Mouse (Mus musculus): ENCODE data around the gene Sgo2a.
A peak's percentile ranks its signal among the peaks of the same experiment; 100 is the strongest.
"Not testable (repeated sequence)": the region's sequence is repeated elsewhere in the genome, so short reads cannot be mapped to it uniquely, and the experiment has no call there.

The Sgo2a gene

DNA sequence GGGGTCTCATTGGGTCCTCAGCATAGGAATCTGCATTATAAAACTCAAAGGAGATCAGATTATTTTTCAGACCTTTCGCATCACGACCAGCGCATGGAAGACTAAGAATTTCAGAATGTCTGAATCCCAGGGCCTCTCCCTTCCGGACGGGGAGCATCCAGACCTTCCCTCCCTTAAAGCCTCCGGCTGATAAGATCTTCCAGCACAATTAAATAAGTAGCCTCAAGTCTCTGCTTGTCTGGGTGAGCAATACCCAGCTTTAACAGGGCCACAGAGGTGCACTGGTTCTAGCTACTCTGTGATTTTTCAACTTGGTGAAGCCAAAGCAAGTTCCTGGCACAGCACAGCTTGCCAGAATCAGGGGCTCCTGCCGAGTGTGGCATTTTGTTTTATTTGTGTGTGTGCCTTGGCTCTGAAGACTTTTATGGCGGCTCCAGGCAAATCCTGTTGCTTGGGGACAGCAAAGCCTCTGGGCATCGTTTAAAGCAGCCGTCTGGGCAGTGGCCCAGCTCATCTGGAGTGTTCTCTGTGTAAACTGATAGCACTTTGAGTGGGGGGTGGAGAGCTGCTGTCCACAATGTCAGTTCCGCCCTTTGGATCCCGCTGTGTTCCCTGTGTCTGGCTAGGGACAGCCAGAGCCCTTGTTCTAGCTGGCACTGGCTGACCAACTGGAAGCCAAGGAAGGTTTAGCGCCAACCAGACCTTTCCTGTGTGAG lies 34.5 kb downstream of the Sgo2a start:
- no peak for DNase-seq (ENCODE audit: low read depth, low spot score)

DNA sequence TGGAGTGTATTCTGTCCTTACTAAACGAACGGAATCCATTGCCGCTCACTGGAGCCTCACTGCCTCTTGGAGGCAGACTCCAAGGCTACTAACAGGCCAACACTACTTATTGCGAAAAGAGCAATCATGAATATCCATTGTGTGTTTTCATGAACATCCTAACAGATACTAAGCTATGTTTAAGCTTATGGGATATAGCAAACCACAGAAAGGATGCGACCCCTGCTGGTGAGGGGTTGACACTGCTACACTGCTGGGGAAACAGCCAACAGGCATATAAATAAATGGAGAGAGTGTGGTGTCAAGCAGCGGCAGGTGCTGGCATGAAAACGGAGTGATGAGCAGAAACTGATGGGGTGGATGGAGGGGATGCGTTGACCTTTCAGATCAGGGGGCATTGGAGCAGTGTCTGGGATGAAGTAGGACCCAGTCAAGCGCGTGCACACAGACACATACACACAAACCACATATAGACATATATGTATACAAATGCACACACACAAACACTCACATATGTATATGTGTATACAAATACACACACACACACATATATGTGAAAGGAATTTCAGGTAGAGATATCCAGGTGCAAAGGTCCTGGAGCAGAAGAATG lies 35.5 kb downstream of the Sgo2a start:
- peak; percentile 66 for DNase-seq (ENCODE audit: low read depth, low spot score)

DNA sequence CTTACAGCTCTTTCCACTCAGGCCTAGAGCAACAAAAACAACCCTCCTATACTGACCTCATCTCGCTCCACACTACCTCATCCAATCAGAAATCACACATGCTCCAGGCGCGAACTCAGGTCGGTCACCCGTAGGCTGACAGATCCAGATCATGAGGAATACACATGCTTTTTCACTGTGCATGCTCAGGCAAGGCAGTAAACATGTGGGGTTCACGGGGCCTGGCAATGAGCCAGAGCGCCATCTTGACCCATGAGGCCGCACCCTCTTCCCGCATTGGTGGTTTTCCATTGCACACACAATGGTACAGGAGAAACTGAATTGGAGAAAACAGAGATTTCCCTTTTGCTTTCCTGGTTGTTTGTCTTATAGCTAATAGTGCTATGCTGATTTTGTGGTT lies 41.5 kb downstream of the Sgo2a start:
- DNase-seq (ENCODE audit: low read depth, low spot score) = not testable (repeated sequence)

DNA sequence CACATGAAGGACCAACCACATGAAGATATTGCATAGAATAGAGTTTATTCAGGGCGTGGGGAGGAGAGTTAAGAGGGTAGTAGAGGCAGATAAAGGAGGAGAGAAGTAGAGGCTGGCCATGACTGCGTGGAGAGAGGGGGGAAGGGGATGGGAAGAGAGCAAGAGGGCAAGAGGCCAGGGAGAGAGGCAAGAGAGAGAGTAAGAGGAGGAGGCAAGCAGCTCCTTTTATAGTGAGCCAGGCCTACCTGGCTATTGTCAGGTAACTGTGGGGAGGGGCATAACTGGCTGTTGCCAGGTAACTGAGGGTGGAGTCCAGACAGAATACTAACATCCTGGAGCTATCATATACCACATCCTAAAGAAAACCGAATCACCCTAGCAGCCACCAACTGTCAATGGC lies 49.3 kb downstream of the Sgo2a start:
- no peak for DNase-seq (ENCODE audit: low read depth, low spot score)

DNA sequence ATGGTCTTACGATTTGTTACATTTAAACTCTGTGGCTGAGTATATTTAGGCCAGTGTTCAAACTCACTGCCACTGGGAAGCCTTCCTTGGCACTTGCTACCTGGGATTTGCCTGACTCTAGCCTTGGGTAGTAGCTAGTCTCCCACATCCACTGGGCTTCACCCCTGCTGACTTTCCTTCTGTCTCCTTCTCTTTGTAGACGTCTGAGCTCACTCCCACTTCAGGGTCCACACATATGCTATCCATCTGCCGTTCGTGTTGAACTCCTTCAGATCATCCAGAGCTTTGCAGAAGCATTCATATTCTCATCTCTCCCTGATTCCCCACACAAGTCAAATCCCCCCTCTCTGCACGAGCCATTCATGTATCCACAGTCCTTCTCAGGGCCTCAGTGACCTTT lies 49.8 kb downstream of the Sgo2a start:
- no peak for DNase-seq (ENCODE audit: low read depth, low spot score)

DNA sequence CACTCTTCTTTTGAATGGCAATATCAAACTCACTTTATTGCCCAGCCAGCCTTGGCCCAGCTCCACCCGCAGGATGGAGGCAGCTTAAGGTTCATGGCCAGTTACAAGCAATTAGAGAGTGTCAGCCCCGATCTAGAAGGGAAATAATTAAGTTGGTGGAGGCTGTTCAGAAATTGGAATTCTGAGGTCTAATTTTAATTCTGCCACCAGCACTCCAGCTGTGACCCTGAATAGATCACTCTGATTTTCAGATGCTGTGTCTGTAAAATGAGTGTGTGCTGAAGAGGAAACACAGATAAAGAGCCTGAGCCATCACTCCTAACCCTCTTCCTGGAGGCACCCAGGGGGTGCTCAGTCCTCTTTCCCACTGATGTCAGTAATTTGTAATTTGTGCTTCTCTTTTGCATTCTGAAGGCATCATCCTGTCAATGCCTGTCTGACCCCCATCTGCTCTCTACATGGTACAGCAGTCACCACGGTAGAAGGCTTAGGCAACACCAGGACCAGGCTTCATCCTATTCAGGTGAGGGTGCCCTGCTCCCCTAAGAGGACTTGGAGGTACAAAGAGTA lies 51.0 kb downstream of the Sgo2a start:
- no peak for DNase-seq (ENCODE audit: low read depth, low spot score)

DNA sequence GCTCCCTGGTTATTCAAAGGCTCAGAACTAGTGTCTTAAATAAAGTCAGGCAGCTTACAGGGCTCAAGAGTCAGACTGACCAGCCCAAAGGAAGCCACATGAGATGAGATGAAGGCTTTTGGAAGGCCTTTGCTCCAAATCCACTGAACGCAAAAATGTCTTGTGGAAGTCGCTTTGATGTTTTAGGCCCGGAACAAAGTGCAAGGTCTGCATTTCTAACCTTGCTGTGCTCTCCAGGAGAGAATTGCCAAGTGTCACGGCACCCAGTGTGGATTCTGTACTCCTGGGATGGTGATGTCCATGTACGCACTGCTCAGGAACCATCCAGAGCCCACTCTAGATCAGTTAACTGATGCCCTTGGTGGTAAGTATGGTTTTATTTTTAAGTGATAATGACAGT lies 53.4 kb downstream of the Sgo2a start:
- DNase-seq (ENCODE audit: low read depth, low spot score) = no peak

DNA sequence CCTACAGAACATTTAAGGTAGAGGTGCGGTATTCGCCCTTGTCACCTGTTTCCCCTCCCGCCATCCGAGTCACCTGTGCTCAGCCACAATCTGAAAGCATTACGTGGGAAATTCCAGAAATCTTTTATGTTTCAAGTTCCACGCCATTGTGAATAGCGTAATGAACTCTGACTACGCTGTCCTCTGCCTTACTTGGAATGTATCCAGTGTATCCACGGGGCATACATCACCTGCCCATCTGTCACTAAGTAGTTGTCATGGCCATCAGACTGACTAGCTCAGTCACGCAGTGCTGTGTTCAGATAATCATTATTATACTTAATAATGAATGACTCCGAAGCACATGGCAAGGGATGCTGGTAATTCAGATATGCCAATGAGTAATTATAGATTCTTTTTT lies 59.8 kb downstream of the Sgo2a start:
- no peak for DNase-seq (ENCODE audit: low read depth, low spot score)

DNA sequence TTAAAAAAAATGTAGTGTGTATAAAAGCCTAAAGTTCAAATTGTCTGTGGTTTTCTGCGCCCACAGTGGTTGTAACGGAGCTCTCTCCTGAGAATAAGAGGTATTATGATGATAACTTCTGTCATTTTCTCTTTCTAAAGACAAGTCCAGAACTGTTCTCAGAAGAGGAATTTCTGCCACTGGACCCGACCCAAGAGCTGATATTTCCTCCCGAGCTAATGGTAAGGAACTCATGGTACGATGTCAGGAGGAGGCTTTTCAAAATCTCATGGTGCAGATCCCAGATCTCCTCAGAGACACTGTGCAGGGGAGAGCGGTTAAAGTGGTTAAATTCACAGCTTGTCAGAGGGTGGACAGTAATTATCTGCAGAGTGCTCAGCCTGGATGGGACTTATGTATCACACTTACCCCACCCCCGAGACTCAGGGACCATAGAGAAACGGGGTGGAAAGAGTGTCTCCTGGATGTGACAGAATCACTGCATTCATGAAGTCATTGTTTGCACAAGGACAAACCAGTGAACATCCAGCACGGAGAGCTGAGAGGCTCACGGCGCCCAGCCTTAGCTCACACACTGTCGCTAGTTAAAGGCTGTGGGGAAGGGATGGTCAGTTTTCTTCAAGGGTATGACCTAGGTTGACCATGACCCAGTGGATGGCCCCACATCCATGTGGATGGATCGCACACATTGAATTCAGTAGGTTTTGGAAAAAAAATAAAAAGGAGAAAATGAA lies 60.5 kb downstream of the Sgo2a start:
- DNase-seq (ENCODE audit: low read depth, low spot score) = no peak

DNA sequence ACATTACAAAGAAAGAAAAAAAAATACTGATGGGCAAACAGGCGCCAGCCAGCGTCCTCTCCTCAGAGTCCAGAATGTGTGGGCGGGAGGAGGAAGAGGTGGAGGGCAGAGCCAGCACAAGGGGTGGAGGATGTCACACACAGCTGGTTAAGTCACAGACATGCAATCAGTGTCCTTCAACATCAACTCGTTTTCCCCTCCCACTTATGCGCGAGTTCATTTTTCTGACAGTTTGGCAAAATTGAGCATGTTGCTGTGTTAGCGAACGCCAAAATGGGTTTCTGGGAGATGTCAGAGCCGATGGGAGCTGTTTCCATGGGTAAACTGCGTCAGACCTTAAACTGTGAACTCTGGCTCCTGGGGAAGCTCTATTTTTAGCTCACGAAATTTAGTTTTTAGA lies 61.2 kb downstream of the Sgo2a start:
- DNase-seq (ENCODE audit: low read depth, low spot score) = no peak

DNA sequence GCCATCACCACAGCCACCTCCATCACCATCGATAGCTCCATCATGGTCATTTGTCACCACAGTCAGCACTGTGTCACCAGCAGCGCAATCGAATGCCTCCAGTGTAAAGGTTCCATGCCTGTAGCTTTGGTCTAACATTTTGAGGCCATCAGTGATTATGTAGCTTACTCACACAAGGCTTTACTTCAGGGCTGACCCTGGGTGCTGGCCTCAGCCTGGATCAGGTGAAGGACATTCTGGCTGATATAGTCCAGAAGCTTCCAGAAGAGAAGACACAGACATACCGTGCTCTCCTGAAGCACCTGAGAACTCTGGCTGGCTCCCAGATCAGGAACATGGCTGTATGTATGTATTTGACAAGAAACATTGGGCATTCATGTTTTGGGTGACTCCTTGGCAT lies 63.1 kb downstream of the Sgo2a start:
- no peak for DNase-seq (ENCODE audit: low read depth, low spot score)

DNA sequence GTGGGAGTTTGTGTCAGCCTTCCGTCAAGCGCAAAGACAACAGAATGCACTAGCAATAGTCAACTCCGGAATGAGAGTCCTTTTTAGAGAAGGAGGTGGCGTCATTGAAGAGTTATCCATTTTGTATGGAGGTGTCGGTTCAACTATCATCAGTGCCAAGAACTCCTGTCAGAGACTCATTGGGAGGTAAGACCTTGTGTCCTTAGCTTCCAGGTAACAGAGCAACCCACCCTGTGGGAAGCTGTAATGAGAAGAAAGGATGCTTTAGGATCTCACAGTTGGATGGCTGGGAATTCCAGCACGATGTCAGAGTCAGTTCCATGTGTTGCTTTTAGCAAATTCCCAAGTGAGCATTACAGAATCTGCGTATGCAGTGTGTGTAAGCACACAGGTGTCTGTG lies 66.4 kb downstream of the Sgo2a start:
- DNase-seq (ENCODE audit: low read depth, low spot score) = no peak

DNA sequence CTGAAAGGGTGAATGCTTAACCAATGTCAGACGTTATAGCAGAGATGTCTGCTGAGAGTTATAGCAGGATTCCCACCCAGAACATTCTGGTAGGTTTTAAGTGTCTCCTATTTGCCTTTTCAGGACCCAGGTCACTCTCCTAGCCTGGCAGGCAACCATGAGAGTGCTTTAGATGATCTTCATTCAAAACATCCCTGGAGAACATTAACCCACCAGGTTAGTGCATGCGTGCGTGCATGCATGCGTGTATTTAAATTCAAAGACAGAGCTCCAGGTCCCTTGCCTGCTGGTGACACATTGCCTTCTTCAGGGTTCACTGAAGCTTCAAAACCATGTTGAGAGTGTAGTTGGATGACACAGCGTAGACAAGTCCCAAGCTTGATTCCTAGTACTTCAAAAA lies 69.4 kb downstream of the Sgo2a start:
- DNase-seq (ENCODE audit: low read depth, low spot score) = no peak

DNA sequence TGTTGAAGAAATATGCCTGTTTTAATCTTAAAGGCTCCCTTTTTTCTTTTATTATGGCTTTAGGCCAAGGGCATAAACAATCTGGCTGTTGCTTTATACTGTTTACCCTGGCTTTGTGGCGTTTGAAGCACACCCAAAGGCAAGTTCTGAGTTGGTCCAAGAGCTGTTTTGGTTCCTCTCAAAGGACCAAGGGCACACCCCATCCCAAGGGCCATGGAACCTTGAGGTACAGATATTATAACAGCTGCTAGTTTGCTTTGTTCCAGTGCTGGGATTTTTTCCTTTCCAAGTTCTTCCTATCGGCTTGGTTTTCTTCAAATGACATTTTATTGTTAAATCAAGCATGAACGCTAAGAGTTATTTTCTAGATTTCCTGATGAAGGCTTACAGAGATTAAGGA lies 69.8 kb downstream of the Sgo2a start:
- DNase-seq (ENCODE audit: low read depth, low spot score) = no peak

DNA sequence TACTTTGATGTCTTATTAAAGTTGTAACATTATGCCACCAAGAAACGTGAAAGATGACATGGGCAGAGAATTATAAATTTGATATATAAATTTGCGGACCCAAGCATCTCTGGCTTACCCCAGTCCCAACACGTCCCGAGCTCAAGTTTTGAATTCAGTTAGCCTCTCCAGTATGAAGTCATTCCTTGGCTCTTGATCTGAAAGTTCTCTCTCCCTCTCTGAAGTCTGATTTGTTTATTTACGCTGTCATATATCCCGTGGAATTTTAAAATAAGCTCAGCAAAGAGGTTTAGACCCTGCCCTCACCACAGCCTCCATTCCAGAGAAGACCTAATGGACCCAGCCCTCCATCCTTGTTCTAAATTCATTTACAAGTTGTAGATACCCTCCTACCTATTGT lies 73.4 kb downstream of the Sgo2a start:
- DNase-seq (ENCODE audit: low read depth, low spot score) = no peak

DNA sequence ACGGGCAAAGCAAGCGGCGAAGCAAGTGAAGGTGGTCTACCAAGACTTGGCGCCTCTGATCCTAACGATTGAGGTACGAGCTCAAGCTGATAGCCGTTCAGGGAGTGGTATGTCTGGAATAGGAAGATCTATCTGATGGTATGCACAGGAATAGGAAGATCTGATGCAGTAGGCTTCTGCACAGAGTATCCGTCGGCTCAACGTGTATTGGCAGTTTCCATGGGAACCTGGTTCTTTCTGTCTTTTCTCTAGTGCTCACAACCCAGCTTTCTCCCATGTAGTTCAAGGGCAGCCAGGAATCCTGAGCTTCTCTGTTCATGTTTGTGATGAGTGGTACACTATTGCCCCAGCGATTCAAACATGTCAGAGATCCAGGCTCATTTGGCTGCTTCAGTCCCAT lies 74.3 kb downstream of the Sgo2a start:
- no peak for DNase-seq (ENCODE audit: low read depth, low spot score)

DNA sequence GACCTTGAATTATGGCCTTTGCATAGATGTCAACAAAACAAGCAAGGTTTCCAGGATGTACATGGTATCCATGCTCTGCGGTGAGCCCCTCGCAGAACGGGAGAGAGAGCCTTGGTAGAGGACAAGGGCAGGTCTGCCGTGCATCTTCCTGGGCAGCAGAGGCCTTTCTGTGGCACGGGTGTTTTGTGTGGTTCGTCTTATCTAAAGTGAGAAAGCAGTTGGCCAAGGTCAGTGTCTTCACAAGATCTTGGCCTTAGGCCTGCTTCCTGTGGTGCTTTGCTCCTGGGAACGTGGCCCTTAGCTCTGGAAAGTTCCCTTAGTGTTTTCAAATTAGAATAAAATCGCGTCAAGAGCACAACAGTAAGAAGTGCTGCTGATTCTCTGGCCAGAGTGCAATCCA lies 75.2 kb downstream of the Sgo2a start:
- no peak for DNase-seq (ENCODE audit: low read depth, low spot score)

DNA sequence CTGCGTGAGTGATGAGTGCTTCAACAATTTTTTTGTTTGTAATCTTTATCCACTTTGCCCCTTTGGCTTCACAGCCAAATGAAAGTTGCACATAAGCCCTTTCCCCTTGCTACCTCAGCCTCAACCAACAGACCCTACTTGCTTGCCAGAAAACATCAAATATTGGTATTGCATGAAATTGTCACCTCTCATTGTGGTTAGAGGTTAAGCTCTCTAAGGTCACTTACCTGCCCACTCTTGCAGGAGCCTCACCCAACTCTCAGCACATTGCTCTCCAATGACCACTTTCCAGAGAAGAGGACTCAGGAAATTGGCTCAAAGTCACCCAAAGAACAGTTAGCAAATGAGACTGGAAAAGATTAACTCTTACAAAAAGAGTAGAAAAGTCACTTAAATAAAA lies 75.7 kb downstream of the Sgo2a start:
- no peak for DNase-seq (ENCODE audit: low read depth, low spot score)

DNA sequence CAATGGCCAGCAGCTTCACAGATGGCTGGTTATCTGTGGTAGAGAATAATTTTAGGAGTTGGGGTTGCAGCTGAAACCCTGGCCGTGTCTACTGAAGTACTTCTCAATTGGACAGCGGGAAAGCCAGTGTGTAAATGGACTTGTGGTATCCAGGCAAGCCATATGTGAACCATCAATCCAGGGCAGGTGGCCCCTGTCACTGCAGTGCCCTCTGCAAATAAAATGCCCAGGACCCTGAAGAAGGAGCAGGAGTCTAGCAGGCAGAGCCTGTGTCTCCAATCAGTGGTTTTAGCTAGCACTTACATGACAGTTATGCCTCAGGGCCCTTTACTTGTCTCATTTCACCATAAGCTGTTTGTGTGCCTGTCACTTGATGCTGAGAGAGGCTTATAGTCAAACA lies 76.6 kb downstream of the Sgo2a start:
- no peak for DNase-seq (ENCODE audit: low read depth, low spot score)

DNA sequence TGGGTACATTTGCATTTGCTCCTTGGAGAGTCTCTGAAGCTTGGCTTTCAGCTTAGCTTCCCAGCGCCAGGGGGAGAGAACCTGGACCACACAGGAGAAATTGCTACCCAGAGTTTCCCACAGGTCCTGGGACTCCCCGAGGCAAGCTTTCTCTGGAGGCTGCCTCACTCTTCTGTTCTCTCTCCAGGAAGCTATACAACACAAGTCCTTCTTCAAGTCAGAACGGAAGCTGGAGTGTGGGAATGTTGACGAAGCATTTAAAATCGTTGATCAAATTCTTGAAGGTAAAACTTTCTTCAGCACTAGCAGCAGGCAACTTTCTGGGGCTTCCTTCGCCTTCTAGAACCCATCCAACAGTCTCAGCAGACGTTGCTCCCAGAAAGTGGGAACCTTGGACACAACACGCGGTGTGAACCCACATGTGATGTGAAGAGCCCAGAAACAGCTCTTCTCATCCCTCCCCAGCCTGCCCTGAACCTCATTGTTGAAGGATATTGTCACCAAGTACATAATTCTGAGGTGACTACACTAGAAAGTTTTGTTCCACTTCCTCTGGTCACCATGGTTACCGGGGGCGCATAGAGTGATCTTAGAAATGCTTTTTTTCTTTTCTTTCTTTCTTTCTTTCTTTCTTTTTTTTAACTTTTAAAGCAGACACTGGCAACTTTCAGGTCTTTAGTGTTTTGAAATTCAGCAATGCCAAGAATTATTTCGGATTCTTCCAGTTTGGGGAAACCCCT lies 77.4 kb downstream of the Sgo2a start:
- DNase-seq (ENCODE audit: low read depth, low spot score) = no peak

DNA sequence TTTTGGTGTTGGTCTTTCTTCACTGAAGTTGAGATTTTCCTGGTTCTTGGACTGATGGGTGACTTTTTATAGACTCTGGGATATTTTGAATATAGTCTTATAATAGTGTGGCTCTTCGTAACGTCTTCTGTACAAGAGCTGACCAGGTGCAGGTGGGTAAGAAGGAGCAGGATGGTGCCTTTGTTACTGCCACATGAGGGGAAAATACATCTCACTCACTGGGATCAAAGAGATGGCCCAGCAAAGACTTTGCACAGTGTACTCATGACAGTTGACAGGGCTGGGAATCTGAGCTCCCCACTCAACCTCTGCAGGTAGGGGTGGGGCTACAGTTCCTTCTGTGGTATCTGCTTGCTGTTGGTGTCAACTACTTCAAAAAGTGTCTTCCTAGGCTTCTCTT lies 78.5 kb downstream of the Sgo2a start:
- DNase-seq (ENCODE audit: low read depth, low spot score) = no peak
